ENCODE assay signal across 12 mouse cellular contexts in genomic region chr17:53578776-53579175, GRCm38 (mm10). TPM values are rescaled to one million over a fixed set of nuclear protein-coding genes. Genes with fewer than 3 reads are reported as not detected.
A peak's percentile ranks its signal among the peaks of the same experiment; 100 is the strongest.
DNase-seq lines count a peak whose midpoint lies in the region; ATAC-seq and TF ChIP-seq lines count a peak whose summit lies in the region.
"Had no signal": no experiment of that assay in that cellular context is flagged by ENCODE, and none has a peak within 500 bp of the region (broad histone marks: within the 10 kb centered on the region; RNA-seq: fewer than 3 reads in every experiment).

No protein-coding gene starts in this region.

- peak overlapping the region; percentile 4; the same call in 1 of the 2 replicates for H3K4me3 ChIP-seq in gastrocnemius, adult 2 months
- H3K4me3 ChIP-seq in thymus, adult 2 months (ENCODE audit: control insufficient read depth, insufficient read depth, low read length), result no peak overlapping the region
- H3K4me3 ChIP-seq in liver, embryonic 11.5 days (ENCODE audit: low read depth, low read length), result no peak overlapping the region
- H3K4me3 ChIP-seq: neural tube, embryonic 13.5 days had no signal

- no peak for TF ChIP-seq CTCF in gastrocnemius, adult 2 months (IDR thresholded peaks at IDR 0.05)
- TF ChIP-seq CTCF in thymus, adult 2 months (IDR thresholded peaks at IDR 0.05; ENCODE audit: borderline replicate concordance, control insufficient read depth, extremely low read depth, insufficient read depth, low read length, poor library complexity), result no peak

- H3K9me3 ChIP-seq in liver, embryonic 11.5 days (ENCODE audit: control insufficient read depth, low read length), result no peaks in the 10 kb centered on the region
- H3K9me3 ChIP-seq: neural tube, embryonic 13.5 days had no signal

- TF ChIP-seq POLR2A in thymus, adult 2 months (IDR thresholded peaks at IDR 0.05; ENCODE audit: control insufficient read depth, extremely low read depth, insufficient read depth, low read length, poor library complexity), result no peak

- peaks cover 22% of the 10 kb centered on the region for H3K4me1 ChIP-seq in thymus, adult 2 months (replicated peaks; ENCODE audit: control insufficient read depth, insufficient read depth, low read length)
- H3K4me1 ChIP-seq in liver, embryonic 11.5 days (replicated peaks; ENCODE audit: control insufficient read depth, insufficient read depth, low read length), result peaks cover 28% of the 10 kb centered on the region

- H3K36me3 ChIP-seq in thymus, adult 2 months (ENCODE audit: control insufficient read depth, insufficient read depth, low read length), result peaks cover 3% of the 10 kb centered on the region; the same call in 1 of the 2 replicates
- no peaks in the 10 kb centered on the region for H3K36me3 ChIP-seq in liver, embryonic 11.5 days (ENCODE audit: control insufficient read depth, insufficient read depth, low read length)

- peak overlapping the region; percentile 26 for H3K4me2 ChIP-seq in liver, embryonic 11.5 days
- H3K4me2 ChIP-seq: neural tube, embryonic 13.5 days had no signal

- WGBS in thymus, adult 2 months, result 31% methylated on average over 9 of the region's 9 CpGs
- 44% methylated on average over 9 of the region's 9 CpGs for WGBS in liver, embryonic 11.5 days

- H3K27me3 ChIP-seq in thymus, adult 2 months (ENCODE audit: control insufficient read depth, insufficient read depth, low read length), result no peaks in the 10 kb centered on the region
- no peaks in the 10 kb centered on the region for H3K27me3 ChIP-seq in liver, embryonic 11.5 days (replicated peaks; ENCODE audit: control insufficient read depth, insufficient read depth, low read length)
- H3K27me3 ChIP-seq: neural tube, embryonic 13.5 days had no signal

- intact Hi-C loops in gastrocnemius, adult 2 months (cut with DNase I), result no loop called here

- DNase-seq in gastrocnemius, adult 2 months, result peak; percentile 55
- DNase-seq in gastrocnemius, postnatal 25 days, result no peak
- DNase-seq in thymus, adult 2 months, result peak; percentile 36
- no peak for DNase-seq in thymus, adult 18-20 months
- DNase-seq in liver, embryonic 11.5 days (ENCODE audit: low spot score), result no peak
- DNase-seq in urinary bladder, adult 2 months (ENCODE audit: low spot score), result no peak
- no peak for DNase-seq in urinary bladder, postnatal 4 days (ENCODE audit: low spot score in 2 of 2)
- no peak for DNase-seq in right cerebral cortex, postnatal 14 days
- DNase-seq: adrenal gland, postnatal 14 days; kidney, adult 2 months had no signal

- H3K9ac ChIP-seq in liver, embryonic 11.5 days (ENCODE audit: low read depth, low read length), result no peak overlapping the region
- H3K9ac ChIP-seq: neural tube, embryonic 13.5 days had no signal

- ATAC-seq in liver, embryonic 11.5 days (replicated peaks; ENCODE audit: low FRiP score), result peak; percentile 30
- ATAC-seq: lung, postnatal 0 days had no signal

- peak overlapping the region; percentile 75 for H3K27ac ChIP-seq in gastrocnemius, adult 2 months
- no peak overlapping the region for H3K27ac ChIP-seq in thymus, adult 2 months (ENCODE audit: control insufficient read depth, insufficient read depth, low read length)
- H3K27ac ChIP-seq in liver, embryonic 11.5 days (ENCODE audit: low read depth, low read length), result no peak overlapping the region
- H3K27ac ChIP-seq: neural tube, embryonic 13.5 days had no signal

RNA-seq across cellular contexts. Expression of gene Kat2b, which starts 12.1 kb away (rescaled TPM):
- 10 to 100 TPM; 65.7 to 70.4 TPM for total RNA-seq in gastrocnemius, adult 2 months (2021)
- 10 to 100 TPM; 53.0 to 66.7 TPM for total RNA-seq in gastrocnemius, postnatal 25 days (2021)
- 13.1 and 17.9 TPM in 2 replicates for polyA plus RNA-seq in thymus, adult 2 months (2012; rRNA removed)
- 7.3 and 8.7 TPM in 2 replicates for polyA plus RNA-seq in liver, embryonic 11.5 days (2014; fragmentation: Nextera tagmentation; extraction: Ambion mirVana)
- polyA plus RNA-seq in urinary bladder, adult 2 months (2012; rRNA removed), result 31.5 and 35.5 TPM in 2 replicates

RNA-seq across cellular contexts. Expression of gene Pp2d1, which starts 39.5 kb away (rescaled TPM):
- not detected for total RNA-seq in gastrocnemius, adult 2 months (2021)
- not detected for total RNA-seq in gastrocnemius, postnatal 25 days (2021)
- polyA plus RNA-seq in thymus, adult 2 months (2012; rRNA removed), result not detected in 2 replicates
- 0.12 and 0.38 TPM in 2 replicates for polyA plus RNA-seq in liver, embryonic 11.5 days (2014; fragmentation: Nextera tagmentation; extraction: Ambion mirVana)
- not detected in 2 replicates for polyA plus RNA-seq in urinary bladder, adult 2 months (2012; rRNA removed)
- total RNA-seq: adrenal gland, postnatal 14 days had no signal
- polyA plus RNA-seq: kidney, adult 2 months had no signal

Comparison
In these comparisons a context has a peak if more than half of its experiments do, and no peak if none do; other contexts are left out.
1. DNase-seq: peak in gastrocnemius, adult 2 months (single experiment) and thymus, adult 2 months (single experiment); none in gastrocnemius, postnatal 25 days (single experiment), thymus, adult 18-20 months (0 of 2), liver, embryonic 11.5 days (single experiment), urinary bladder, adult 2 months (single experiment), urinary bladder, postnatal 4 days (0 of 2) and right cerebral cortex, postnatal 14 days (single experiment).